Mouse (Mus musculus): ENCODE results near the gene Tmem132a. TPM values are rescaled to one million over a fixed set of nuclear protein-coding genes. Genes with fewer than 3 reads are reported as not detected.

The Tmem132a gene
- total and polyA plus RNA-seq, 3 experiments: 2.9 to 22.9 TPM; not detected in 1

DNA sequence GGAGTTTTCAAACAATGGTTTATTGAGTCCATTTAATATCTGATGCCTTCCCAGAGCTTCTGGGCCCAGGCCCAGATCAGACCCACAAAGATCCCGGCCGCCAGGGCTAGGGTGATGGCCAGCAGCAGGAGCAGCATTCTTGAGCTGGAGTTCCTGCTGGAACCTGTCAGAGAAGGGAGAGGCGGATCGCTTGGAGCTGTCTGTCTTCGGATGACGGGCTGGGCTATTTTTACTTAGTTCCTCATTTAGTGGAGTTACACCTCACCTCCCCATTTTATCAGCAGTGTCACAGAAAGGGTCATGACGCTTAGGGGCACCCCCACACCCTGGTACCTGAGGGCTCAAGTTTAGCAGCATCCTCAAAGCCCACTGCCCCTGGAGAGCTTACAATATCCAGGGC, 44.6 kb upstream of the Tmem132a start:
- H3K79me2 ChIP-seq (replicated peaks; ENCODE audit: control insufficient read depth, extremely low read depth, insufficient read depth, poor library complexity, severe bottlenecking): no peaks in the 10 kb centered on the region
- H3K36me3 ChIP-seq (replicated peaks in 1 of 2; ENCODE audit: control insufficient read depth in 1 of 2, insufficient read depth in 1 of 2, low read length in 1 of 2): peaks cover 0 to 10% of the 10 kb centered on the region in 2 experiments
- in situ Hi-C loops (cut with MboI; ENCODE audit: low pct_ligation_motif_present, low pct_unique_long_range_greater_than_20kb, low sequenced_read_pairs) (loop anchor here (5.0 kb wide), 1 partner anchor 48 kb away; no protein-coding TSS in a partner anchor), dilution Hi-C loops (cut with MboI; ENCODE audit: extremely low pct_ligation_motif_present, extremely low pct_unique_long_range_greater_than_20kb, low sequenced_read_pairs) (no loop called here)
- H3K27me3 ChIP-seq (replicated peaks): no peaks in the 10 kb centered on the region
- TF ChIP-seq MEF2A (IDR thresholded peaks at IDR 0.05; ENCODE audit: borderline replicate concordance, low read depth, low read length) (peak; percentile 48; the same call in 1 of the 2 replicates), MAFK (IDR thresholded peaks at IDR 0.05; ENCODE audit: insufficient replicate concordance, low read length) (no peak)
- peaks cover 17 to 41% of the 10 kb centered on the region in 2 experiments for H3K4me1 ChIP-seq (ENCODE audit: control insufficient read depth in 1 of 2, insufficient read depth in 2 of 2)
- no peak overlapping the region for H3K4me3 ChIP-seq (replicated peaks in 1 of 3; ENCODE audit: low read depth in 2 of 3, low read length in 2 of 3, poor library complexity in 1 of 3)
- peak; percentile 61 for DNase-seq (ENCODE audit: extremely low read depth)
- H3K9me3 ChIP-seq (replicated peaks; ENCODE audit: low read length): no peaks in the 10 kb centered on the region
- H3K9ac ChIP-seq (ENCODE audit: insufficient read depth, low read depth): no peak overlapping the region
- H3K27ac ChIP-seq (ENCODE audit: insufficient read depth, low read depth): no peak overlapping the region
- H3K4me2 ChIP-seq (ENCODE audit: insufficient read depth, low read depth, poor library complexity, severe bottlenecking): no peak overlapping the region

DNA sequence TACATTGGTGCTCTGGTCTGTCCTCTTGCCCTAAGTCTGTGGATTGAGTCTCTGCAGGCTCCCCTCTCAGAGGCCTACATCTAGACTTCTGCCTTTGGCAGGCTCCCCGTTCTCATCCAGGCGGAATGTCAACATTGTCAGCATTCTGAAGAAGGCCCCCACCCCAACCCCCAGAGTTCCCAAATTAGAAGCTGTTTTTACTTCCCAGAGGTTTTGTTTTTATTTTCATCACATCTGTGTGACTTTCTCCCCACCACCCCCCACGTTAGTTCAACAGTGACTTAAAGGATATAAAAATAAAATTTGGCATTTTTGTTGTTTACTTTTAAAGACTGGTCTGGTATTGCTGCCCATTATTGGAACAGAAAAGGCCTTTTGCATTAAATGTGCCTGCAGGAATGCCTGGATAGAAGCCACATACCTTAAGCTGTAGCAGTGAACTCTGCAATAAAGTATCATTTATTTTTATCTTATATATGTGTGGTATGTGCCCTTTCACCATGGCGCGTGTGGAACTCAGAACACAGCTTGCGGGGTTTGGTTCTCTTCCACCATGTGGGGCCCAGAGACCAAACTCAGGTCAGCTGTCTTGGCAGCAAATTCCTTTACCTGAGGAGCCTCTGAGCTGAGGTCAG, 39.5 kb upstream of the Tmem132a start:
- H3K4me3 ChIP-seq (replicated peaks in 1 of 3; ENCODE audit: low read depth in 2 of 3, low read length in 2 of 3, poor library complexity in 1 of 3): no peak overlapping the region
- H3K4me2 ChIP-seq (ENCODE audit: insufficient read depth, low read depth, poor library complexity, severe bottlenecking): no peak overlapping the region
- H3K36me3 ChIP-seq (replicated peaks in 1 of 2; ENCODE audit: control insufficient read depth in 1 of 2, insufficient read depth in 1 of 2, low read length in 1 of 2): peaks cover 35 to 59% of the 10 kb centered on the region in 2 experiments
- in situ Hi-C loops (cut with MboI; ENCODE audit: low pct_ligation_motif_present, low pct_unique_long_range_greater_than_20kb, low sequenced_read_pairs): no loop called here
- no peak overlapping the region for H3K27ac ChIP-seq (ENCODE audit: insufficient read depth, low read depth)
- no peak for DNase-seq (ENCODE audit: extremely low read depth)
- H3K79me2 ChIP-seq (replicated peaks; ENCODE audit: control insufficient read depth, extremely low read depth, insufficient read depth, poor library complexity, severe bottlenecking): no peaks in the 10 kb centered on the region
- H3K4me1 ChIP-seq (ENCODE audit: control insufficient read depth in 1 of 2, insufficient read depth in 2 of 2): peaks cover under 1 to 6% of the 10 kb centered on the region in 2 experiments; a peak in 3 of 4 replicates
- no peak for TF ChIP-seq RAD21 (IDR thresholded peaks at IDR 0.05; ENCODE audit: low read depth, low read length)
- no peak for TF ChIP-seq E2F4 (IDR thresholded peaks at IDR 0.05; ENCODE audit: insufficient replicate concordance, low read depth, low read length)
- no peak for TF ChIP-seq PAX5 (IDR thresholded peaks at IDR 0.05; ENCODE audit: low read length)
- no peak for TF ChIP-seq USF1 (IDR thresholded peaks at IDR 0.05; ENCODE audit: low read depth, low read length)
- TF ChIP-seq JUND (conservative IDR thresholded peaks at IDR 0.05; ENCODE audit: low read depth, low read length): no peak
- no peak for TF ChIP-seq BHLHE40 (IDR thresholded peaks at IDR 0.05; ENCODE audit: low read depth, low read length)
- TF ChIP-seq MAFK (IDR thresholded peaks at IDR 0.05; ENCODE audit: insufficient replicate concordance, low read length): no peak
- no peak for TF ChIP-seq EP300 (IDR thresholded peaks at IDR 0.05; ENCODE audit: low read length)
- no peak for TF ChIP-seq ELF1 (IDR thresholded peaks at IDR 0.05; ENCODE audit: low read depth, low read length)
- TF ChIP-seq ZC3H11A (IDR thresholded peaks at IDR 0.05; ENCODE audit: low read depth, low read length): no peak
- no peak for TF ChIP-seq TCF12 (IDR thresholded peaks at IDR 0.05; ENCODE audit: low read depth, low read length)
- TF ChIP-seq POLR2AphosphoS2 (IDR thresholded peaks at IDR 0.05; ENCODE audit: low read depth, low read length): no peak
- TF ChIP-seq TBP (conservative IDR thresholded peaks at IDR 0.05; ENCODE audit: low read depth, low read length): no peak
- TF ChIP-seq IRF4 (IDR thresholded peaks at IDR 0.05; ENCODE audit: low read depth, low read length): no peak
- TF ChIP-seq ETS1 (conservative IDR thresholded peaks at IDR 0.05; ENCODE audit: low read depth, low read length): no peak
- no peak for TF ChIP-seq SMC3 (IDR thresholded peaks at IDR 0.05; ENCODE audit: low read depth, low read length)
- dilution Hi-C loops (cut with MboI; ENCODE audit: extremely low pct_ligation_motif_present, extremely low pct_unique_long_range_greater_than_20kb, low sequenced_read_pairs): no loop called here
- H3K9ac ChIP-seq (ENCODE audit: insufficient read depth, low read depth): no peak overlapping the region
- H3K9me3 ChIP-seq (replicated peaks; ENCODE audit: low read length): no peaks in the 10 kb centered on the region
- no peaks in the 10 kb centered on the region for H3K27me3 ChIP-seq (replicated peaks)
